Mouse (Mus musculus) gastrocnemius, postnatal 4 days (tissue): ENCODE measurements at regions not wholly inside any gene's neighbourhood (a gene's known extent, or its start where the extent isn't known, plus 50 kb on each side); places are given as distances from the start of the nearest gene placed in this dataset.

Experiments
- DNase-seq, 2 experiments: peaks; one replicate each; pipeline ENCODE4 v3.0.0; 2021 to 2022; ENCODE audit warnings: low spot score in 2 of 2, mixed read lengths in 2 of 2

DNA sequence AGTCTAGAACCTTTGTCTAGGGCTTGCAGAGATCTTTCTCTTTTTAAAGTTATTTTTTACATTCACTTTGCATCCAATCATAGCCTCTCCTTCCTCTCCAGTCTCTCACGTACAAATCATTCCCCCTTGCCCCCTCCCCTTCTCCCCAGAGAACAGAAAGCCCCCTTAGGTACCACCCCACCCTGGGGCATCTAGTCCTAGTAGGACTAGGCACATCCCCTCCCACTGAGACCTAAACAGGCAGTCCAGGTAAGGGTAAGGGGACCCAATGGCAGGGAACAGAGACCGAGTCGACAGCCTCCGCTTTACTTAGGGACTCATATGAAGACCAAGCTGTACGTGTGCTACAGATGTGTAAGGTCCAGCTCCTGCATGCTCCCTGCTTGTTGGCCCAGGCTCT lies 59.3 kb upstream of the D16Ertd472e start:
- DNase-seq: no peak

DNA sequence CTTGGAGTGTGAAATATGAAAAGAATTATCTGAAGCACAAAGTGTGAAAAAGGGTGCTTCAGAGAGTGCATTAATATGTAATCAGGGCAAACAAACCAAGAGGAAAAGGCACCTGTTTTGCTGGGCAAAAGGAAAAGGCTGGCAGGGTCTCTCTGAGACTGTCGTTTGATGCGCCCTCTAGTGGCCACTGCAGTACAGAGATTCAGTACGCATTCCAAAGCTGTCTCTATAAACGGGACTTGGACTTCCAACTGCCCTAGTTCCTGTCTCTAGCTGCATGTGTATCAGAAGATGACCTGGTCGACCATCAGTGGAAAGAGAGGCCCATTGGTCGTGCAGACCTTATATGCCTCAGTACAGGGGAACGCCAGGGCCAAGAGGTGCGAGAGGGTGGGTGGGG lies 58.7 kb upstream of the D16Ertd472e start:
- peak; percentile 40 to 73 for DNase-seq

DNA sequence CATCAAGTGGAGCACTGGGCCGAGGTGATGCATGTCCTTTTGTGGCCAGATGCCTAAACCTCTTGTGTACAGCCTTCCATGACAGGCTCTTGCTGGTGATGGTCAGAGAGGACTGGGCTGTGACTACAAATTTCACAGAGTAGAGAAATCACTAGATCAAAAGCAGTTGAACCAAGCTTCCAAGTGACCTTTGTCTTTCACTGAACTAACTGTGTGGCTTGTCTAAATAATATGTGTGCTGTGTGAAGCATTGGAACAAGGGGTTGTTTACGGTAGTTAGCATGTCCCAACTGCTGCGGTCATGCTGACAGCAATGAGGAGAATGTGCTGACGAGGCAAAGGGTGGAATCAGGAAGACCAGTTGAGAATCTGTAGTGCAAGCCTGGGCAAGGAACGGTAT lies 55.3 kb upstream of the D16Ertd472e start:
- DNase-seq: no peak

DNA sequence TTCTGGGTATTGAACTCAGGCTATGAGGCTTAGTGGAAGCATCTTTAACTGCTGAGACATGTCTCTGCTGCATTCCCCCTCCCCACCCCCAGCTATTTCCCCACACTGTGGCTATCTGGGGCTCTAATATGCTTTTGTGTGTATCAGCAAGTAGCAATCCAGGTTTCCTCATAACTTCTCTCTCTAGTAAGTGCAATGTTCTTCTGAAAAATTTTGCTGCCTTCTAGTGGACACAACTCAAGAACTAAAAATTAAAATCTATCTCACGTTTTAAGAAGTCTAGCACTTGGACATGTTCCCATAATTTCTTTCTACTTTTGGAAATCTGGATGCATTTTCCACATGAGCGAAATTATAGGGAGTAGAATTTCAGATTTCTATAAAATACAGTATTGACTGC lies 50.3 kb upstream of the D16Ertd472e start:
- DNase-seq: no peak
